Mouse (Mus musculus): ENCODE results near the gene Atp11a.

- TF ChIP-seq CTCF (IDR thresholded peaks at IDR 0.05; ENCODE audit: extremely low read depth, insufficient read depth, insufficient read length, insufficient replicate concordance): no peak
- TF ChIP-seq POLR2A (IDR thresholded peaks at IDR 0.05; ENCODE audit: low read depth, low read length): no peak
Measured at GRCm38 (mm10) chr8:12767176-12767575, 10.4 kb downstream of the Atp11a start.

All from spleen, adult 2 months (tissue).